Mouse (Mus musculus) heart, embryonic 15.5 days (tissue): ENCODE measurements around the gene 1700025C18Rik. TPM values are rescaled to one million over a fixed set of nuclear protein-coding genes. Genes with fewer than 3 reads are reported as not detected.

ENCODE experiments used
- ATAC-seq: fragments of 200-750 bp; cut with Nextera tagmentation; replicated peaks from 2 replicates; pipeline ENCODE4 v1.8.0; 2017; ENCODE audit warnings: low read depth, moderate TSS enrichment; ENCODE audit not compliant: insufficient number of reproducible peaks, insufficient read depth, low FRiP score
- H3K27ac ChIP-seq: fragments of 300-500 bp; sonication (generic); 2 replicates; pipeline ENCODE4 v1.5.1; 2015; ENCODE audit warnings: mild to moderate bottlenecking, inconsistent platforms
- H3K27me3 ChIP-seq: fragments of 300-500 bp; sonication (generic); 2 replicates; pipeline ENCODE4 v1.6.1; 2015; ENCODE audit warnings: inconsistent platforms
- H3K36me3 ChIP-seq: fragments of 300-500 bp; sonication (generic); 2 replicates; pipeline ENCODE4 v1.6.1; 2015; ENCODE audit warnings: mild to moderate bottlenecking, inconsistent platforms
- H3K4me1 ChIP-seq: fragments of 300-500 bp; sonication (generic); replicated peaks from 2 replicates; pipeline ENCODE4 v1.6.1; 2015; ENCODE audit warnings: inconsistent platforms
- H3K4me2 ChIP-seq: fragments of 300-500 bp; sonication (generic); 2 replicates; pipeline ENCODE4 v1.6.1; 2015; ENCODE audit warnings: inconsistent platforms, mild to moderate bottlenecking, moderate library complexity
- H3K4me3 ChIP-seq: fragments of 300-500 bp; sonication (generic); 2 replicates; pipeline ENCODE4 v1.5.1; 2015; ENCODE audit warnings: mild to moderate bottlenecking, inconsistent platforms
- H3K9ac ChIP-seq: fragments of 300-500 bp; sonication (generic); 2 replicates; pipeline ENCODE4 v1.6.1; 2015; ENCODE audit warnings: mild to moderate bottlenecking, inconsistent platforms
- H3K9me3 ChIP-seq: fragments of 300-500 bp; sonication (generic); replicated peaks from 2 replicates; pipeline ENCODE4 v1.6.1; 2016; ENCODE audit warnings: inconsistent platforms
- WGBS: fragments of 180-500 bp; shearing (Covaris S2); methylation state at CpG from one replicate; pipeline ENCODE4 v1.1.7; 2015; ENCODE audit warnings: mixed read lengths; 5-methylcytosine and 5-hydroxymethylcytosine counted together
- polyA plus RNA-seq: library from polyadenylated mRNA; unstranded; fragments of >200 nt; fragmentation: Nextera tagmentation; extraction: Ambion mirVana; gene quantifications from 2 replicates; pipeline ENCODE4 v1.2.1, GENCODE M21; 2015

Gene 1700025C18Rik
- polyA plus RNA-seq, 1 experiment from 2014 or later = not detected

- Histone ChIP-seq H3K4me2 (peak overlapping the region; percentile 81), H3K27ac (no peak overlapping the region), H3K9ac (no peak overlapping the region), H3K36me3 (no peaks in the 10 kb centered on the region), H3K27me3 (no peaks in the 10 kb centered on the region), H3K4me3 (peak overlapping the region; percentile 86), H3K4me1 (peaks cover 19% of the 10 kb centered on the region), H3K9me3 (no peaks in the 10 kb centered on the region)
- 49% methylated on average over 5 of the region's 5 CpGs for WGBS
- ATAC-seq = no peak
Observed at GRCm38 (mm10) chr2:165035058-165035431, 55.5 kb downstream of the 1700025C18Rik start.

DNA sequence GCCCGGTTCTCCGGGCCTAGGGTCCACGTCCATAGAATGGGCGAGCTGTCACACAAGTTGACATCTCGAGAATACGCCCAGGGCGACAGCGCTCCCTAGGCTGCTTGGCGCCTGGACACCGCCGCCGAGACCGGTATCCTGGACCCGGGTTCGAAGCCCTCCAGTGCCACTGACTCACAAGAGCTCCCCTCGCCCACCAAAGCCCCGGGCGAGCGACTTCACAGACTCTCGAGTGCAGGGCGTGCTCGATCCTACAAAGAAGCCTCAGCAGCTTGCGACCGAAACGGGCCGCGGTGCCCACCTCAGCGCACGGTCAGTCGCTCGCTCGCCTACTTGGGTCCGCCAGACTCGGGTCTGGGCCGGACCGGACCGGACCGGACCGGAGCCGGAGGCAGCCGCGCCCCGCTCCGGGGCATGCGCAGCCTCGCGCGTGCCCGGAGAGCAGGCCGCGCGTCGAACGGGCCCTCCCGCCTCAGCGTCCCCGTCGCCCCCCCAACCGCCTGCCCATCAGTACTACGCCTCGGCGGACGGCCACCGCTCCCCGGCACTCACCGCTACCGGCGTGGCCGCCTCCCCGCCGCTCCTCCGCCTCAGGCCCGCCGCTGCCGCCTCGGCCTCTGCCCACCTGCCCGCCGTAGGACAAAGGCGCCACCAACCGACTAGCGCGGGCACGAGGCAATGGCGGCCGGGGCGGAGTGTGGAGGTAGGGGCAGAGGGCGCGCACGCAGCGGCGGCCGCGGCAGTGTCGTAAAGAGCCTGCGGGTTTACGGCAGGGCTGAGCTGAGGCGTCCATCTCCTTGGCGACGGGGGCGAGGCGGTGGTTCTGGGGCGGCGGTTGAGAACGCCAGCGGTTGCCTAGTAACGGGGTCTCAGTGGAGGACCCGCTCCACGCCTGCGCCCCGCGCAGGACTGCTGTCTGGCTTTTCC lies 56.2 kb downstream of the 1700025C18Rik start, which contains the start of gene Ncoa5:
Gene Ncoa5, minus strand, starts transcription at position 737 of the 927 bp plus-strand sequence.
- WGBS = under 1% methylated on average over 110 of the region's 111 CpGs
- H3K4me3 ChIP-seq = peak within 1 kb of the TSS; percentile 86
- no peaks in the 10 kb centered on the region for H3K9me3 ChIP-seq
- H3K9ac ChIP-seq = peak within 1 kb of the TSS; percentile 93
- peak within 1 kb of the TSS; percentile 74 for H3K27ac ChIP-seq
- peak; percentile 97 for ATAC-seq
- H3K27me3 ChIP-seq = no peaks in the 10 kb centered on the region
- peaks cover 19% of the 10 kb centered on the region for H3K4me1 ChIP-seq
- peak within 1 kb of the TSS; percentile 81 for H3K4me2 ChIP-seq
- no peaks in the 10 kb centered on the region for H3K36me3 ChIP-seq

DNA sequence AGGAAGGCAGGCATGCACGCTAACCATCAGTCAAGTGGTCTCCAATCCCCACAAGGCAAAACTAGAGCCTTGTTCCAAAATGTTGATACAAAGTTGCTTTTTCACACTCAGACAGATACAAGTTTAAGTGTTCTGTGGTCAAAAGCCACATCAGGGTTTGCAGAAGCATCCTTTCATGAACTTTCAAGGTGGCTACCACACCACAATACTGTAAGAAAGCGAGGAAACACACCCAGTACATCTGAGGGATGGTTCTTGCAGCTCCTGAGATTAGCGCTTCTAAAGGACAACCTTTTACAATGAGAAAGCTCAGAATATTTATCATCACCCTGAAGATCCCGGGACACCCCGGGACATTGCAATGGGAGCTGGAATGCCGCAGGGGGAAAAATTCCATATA lies 57.2 kb downstream of the 1700025C18Rik start:
- peak overlapping the region; percentile 86 for H3K4me3 ChIP-seq
- no peak for ATAC-seq
- no peak overlapping the region for H3K27ac ChIP-seq
- H3K27me3 ChIP-seq = no peaks in the 10 kb centered on the region
- peak overlapping the region; percentile 93 for H3K9ac ChIP-seq
- peak overlapping the region; percentile 81 for H3K4me2 ChIP-seq
- H3K9me3 ChIP-seq = no peaks in the 10 kb centered on the region
- peaks cover 19% of the 10 kb centered on the region for H3K4me1 ChIP-seq
- H3K36me3 ChIP-seq = no peaks in the 10 kb centered on the region
- WGBS = 36% methylated on average over 6 of the region's 6 CpGs

DNA sequence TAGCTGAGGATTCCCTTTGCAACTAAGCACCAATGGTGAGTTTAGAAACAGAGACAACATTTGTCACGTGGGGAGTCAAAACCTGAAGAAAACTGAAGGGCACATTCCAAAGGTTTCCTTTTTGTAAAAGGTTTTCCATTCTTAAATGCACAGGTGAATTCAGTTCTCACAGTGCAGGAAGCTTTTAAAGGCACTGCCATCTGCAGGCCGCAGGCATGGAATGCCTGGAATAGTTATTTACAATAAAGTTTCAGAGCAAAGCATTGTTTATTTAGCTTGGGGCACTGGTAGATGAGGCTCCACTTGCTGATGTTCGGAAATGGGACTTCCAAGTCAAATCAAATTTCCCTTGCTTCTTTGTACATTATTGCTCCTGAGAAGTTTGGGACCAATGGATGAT lies 58.0 kb downstream of the 1700025C18Rik start:
- 62% methylated on average over 3 of the region's 3 CpGs for WGBS

More for the DNA sequence above, 58.0 kb downstream of the 1700025C18Rik start:
- Histone ChIP-seq H3K9me3 (no peaks in the 10 kb centered on the region), H3K4me2 (0 out of 2 replicates have a peak overlapping the region, but pooled peaks have one; percentile 81), H3K9ac (no peak overlapping the region), H3K27me3 (no peaks in the 10 kb centered on the region), H3K4me3 (no peak overlapping the region), H3K4me1 (peaks cover 19% of the 10 kb centered on the region), H3K27ac (no peak overlapping the region), H3K36me3 (no peaks in the 10 kb centered on the region)
- no peak for ATAC-seq

Other genes with a start within 250 kb of the 1700025C18Rik start
- 14.0 and 71.8 TPM in 2 replicates for gene Pltp, start 233.0 kb downstream of the 1700025C18Rik start, polyA plus RNA-seq
- gene Pcif1, start 211.4 kb downstream of the 1700025C18Rik start, polyA plus RNA-seq = 53.4 and 56.4 TPM in 2 replicates
- gene Zfp335, start 179.0 kb downstream of the 1700025C18Rik start, polyA plus RNA-seq = 5.9 and 10.9 TPM in 2 replicates
- 0.81 and 4.5 TPM in 2 replicates for gene Mmp9, start 150.0 kb downstream of the 1700025C18Rik start, polyA plus RNA-seq
- 0.21 and 0.53 TPM in 2 replicates for gene Slc12a5, start 129.9 kb downstream of the 1700025C18Rik start, polyA plus RNA-seq
- gene Ncoa5, start 55.9 kb downstream of the 1700025C18Rik start, polyA plus RNA-seq = 38.6 and 44.6 TPM in 2 replicates
- 6.0 and 9.8 TPM in 2 replicates for gene Cd40, start 35.1 kb downstream of the 1700025C18Rik start, polyA plus RNA-seq
- gene Cdh22, start 144.1 kb upstream of the 1700025C18Rik start, polyA plus RNA-seq = 0.15 and 0.36 TPM in 2 replicates
- 32.1 and 45.7 TPM in 2 replicates for gene Slc35c2, start 197.1 kb upstream of the 1700025C18Rik start, polyA plus RNA-seq
- 33.8 and 49.5 TPM in 2 replicates for gene Elmo2, start 235.7 kb upstream of the 1700025C18Rik start, polyA plus RNA-seq